Mouse (Mus musculus): ENCODE measurements around the gene Oasl1.

GRCm38 (mm10) chr5:114916777-114917176, 6.3 kb upstream of the Oasl1 start:
- no peak for TF ChIP-seq CTCF (IDR thresholded peaks at IDR 0.05; ENCODE audit: low read depth, low read length)
- TF ChIP-seq EP300 (IDR thresholded peaks at IDR 0.05; ENCODE audit: insufficient read depth, low read depth, low read length) = no peak

Measured in ES-Bruce4 (cell line).